ENCODE assay signal across 24 mouse cellular contexts in genomic region chr11:65203020-65203419, GRCm38 (mm10). TPM values are rescaled to one million over a fixed set of nuclear protein-coding genes. Genes with fewer than 3 reads are reported as not detected.
DNase-seq lines count a peak whose midpoint lies in the region; ATAC-seq and TF ChIP-seq lines count a peak whose summit lies in the region.
"Had no signal": no experiment of that assay in that cellular context is flagged by ENCODE, and none has a peak within 500 bp of the region (broad histone marks: within the 10 kb centered on the region; RNA-seq: fewer than 3 reads in every experiment).

No protein-coding gene starts in this region.

- no peak overlapping the region for H3K9ac ChIP-seq in heart, embryonic 13.5 days
- no peak overlapping the region for H3K9ac ChIP-seq in intestine, postnatal 0 days (ENCODE audit: low read depth, low read length)
- H3K9ac ChIP-seq in intestine, embryonic 16.5 days (ENCODE audit: low read depth, low read length) = no peak overlapping the region
- H3K9ac ChIP-seq in midbrain, postnatal 0 days (replicated peaks; ENCODE audit: low read length, poor library complexity, severe bottlenecking) = no peak overlapping the region
- no peak overlapping the region for H3K9ac ChIP-seq in midbrain, embryonic 11.5 days (ENCODE audit: low read length)
- H3K9ac ChIP-seq: hindbrain, embryonic 13.5 days had no signal

- peak overlapping the region; percentile 39; the same call in 1 of the 2 replicates for H3K27ac ChIP-seq in heart, embryonic 13.5 days (replicated peaks)
- no peak overlapping the region for H3K27ac ChIP-seq in intestine, postnatal 0 days (ENCODE audit: low read depth, low read length)
- H3K27ac ChIP-seq in intestine, embryonic 16.5 days (ENCODE audit: low read length) = no peak overlapping the region
- no peak overlapping the region for H3K27ac ChIP-seq in midbrain, postnatal 0 days (ENCODE audit: low read depth, low read length)
- H3K27ac ChIP-seq in midbrain, embryonic 11.5 days (ENCODE audit: low read depth, low read length) = no peak overlapping the region
- H3K27ac ChIP-seq: embryonic facial prominence, embryonic 10.5 days; hindbrain, embryonic 13.5 days had no signal

- ATAC-seq in frontal cortex, adult (ENCODE audit: low TSS enrichment) = peak; percentile 57
- ATAC-seq in heart, embryonic 13.5 days (ENCODE audit: extremely low read depth, insufficient number of reproducible peaks, low FRiP score, low TSS enrichment) = no peak
- no peak for ATAC-seq in intestine, postnatal 0 days
- no peak for ATAC-seq in intestine, embryonic 16.5 days
- no peak for ATAC-seq in midbrain, postnatal 0 days (ENCODE audit: low FRiP score)
- ATAC-seq in midbrain, embryonic 11.5 days (ENCODE audit: low FRiP score) = no peak
- ATAC-seq: forebrain, embryonic 14.5 days had no signal

- intact Hi-C loops in heart, postnatal 25 days (cut with DNase I) = no loop called here

- no peak overlapping the region for H3K4me3 ChIP-seq in heart, embryonic 13.5 days
- no peak overlapping the region for H3K4me3 ChIP-seq in intestine, postnatal 0 days (ENCODE audit: low read depth, low read length)
- no peak overlapping the region for H3K4me3 ChIP-seq in intestine, embryonic 16.5 days (ENCODE audit: low read length)
- no peak overlapping the region for H3K4me3 ChIP-seq in midbrain, postnatal 0 days (ENCODE audit: low read depth, low read length)
- no peak overlapping the region for H3K4me3 ChIP-seq in midbrain, embryonic 11.5 days (ENCODE audit: low read depth, low read length)
- H3K4me3 ChIP-seq: embryonic facial prominence, embryonic 10.5 days; hindbrain, embryonic 13.5 days had no signal

- DNase-seq in frontal cortex, postnatal 36 days (ENCODE audit: low spot score in 2 of 2) = no peak
- no peak for DNase-seq in heart, postnatal 25 days (ENCODE audit: low spot score)
- DNase-seq in midbrain, postnatal 0 days (ENCODE audit: low spot score) = no peak
- no peak for DNase-seq in midbrain, embryonic 11.5 days (ENCODE audit: low spot score, missing footprints)
- DNase-seq: adrenal gland, postnatal 10 days; cerebellum, adult 18-20 months; cerebellum, adult 9-11 months; cerebellum, postnatal 36 days; gastrocnemius, postnatal 14 days; kidney, adult 11 months; kidney, adult 9 months had no signal

- 91% methylated on average over 1 of the region's 1 CpGs for WGBS in heart, embryonic 13.5 days
- WGBS in intestine, postnatal 0 days = 78% methylated on average over 1 of the region's 1 CpGs
- 87% methylated on average over 1 of the region's 1 CpGs for WGBS in intestine, embryonic 16.5 days
- 81% methylated on average over 1 of the region's 1 CpGs for WGBS in midbrain, postnatal 0 days
- 86% methylated on average over 1 of the region's 1 CpGs for WGBS in midbrain, embryonic 11.5 days

- H3K4me1 ChIP-seq in heart, embryonic 13.5 days = peaks cover 68% of the 10 kb centered on the region
- no peaks in the 10 kb centered on the region for H3K4me1 ChIP-seq in intestine, postnatal 0 days (replicated peaks; ENCODE audit: control insufficient read depth, insufficient read depth, low read length)
- no peaks in the 10 kb centered on the region for H3K4me1 ChIP-seq in intestine, embryonic 16.5 days (ENCODE audit: control insufficient read depth, insufficient read depth, low read length)
- no peaks in the 10 kb centered on the region for H3K4me1 ChIP-seq in midbrain, postnatal 0 days (ENCODE audit: insufficient read depth, low read length)
- H3K4me1 ChIP-seq in midbrain, embryonic 11.5 days (ENCODE audit: control insufficient read depth, insufficient read depth, low read length) = 0 out of 2 replicates have a peak, but pooled peaks cover 2% of the 10 kb centered on the region
- H3K4me1 ChIP-seq: hindbrain, embryonic 13.5 days had no signal

- no peak overlapping the region for H3K4me2 ChIP-seq in heart, embryonic 13.5 days
- H3K4me2 ChIP-seq in intestine, postnatal 0 days (replicated peaks; ENCODE audit: low read depth) = no peak overlapping the region
- no peak overlapping the region for H3K4me2 ChIP-seq in intestine, embryonic 16.5 days (ENCODE audit: low read depth, low read length)
- H3K4me2 ChIP-seq in midbrain, postnatal 0 days (ENCODE audit: low read depth, low read length, poor library complexity, severe bottlenecking) = no peak overlapping the region
- H3K4me2 ChIP-seq in midbrain, embryonic 11.5 days = no peak overlapping the region
- H3K4me2 ChIP-seq: hindbrain, embryonic 13.5 days had no signal

- no peaks in the 10 kb centered on the region for H3K9me3 ChIP-seq in heart, embryonic 13.5 days
- H3K9me3 ChIP-seq in intestine, postnatal 0 days (ENCODE audit: control insufficient read depth) = no peaks in the 10 kb centered on the region
- H3K9me3 ChIP-seq in intestine, embryonic 16.5 days (ENCODE audit: control insufficient read depth, low read length) = no peaks in the 10 kb centered on the region
- H3K9me3 ChIP-seq in midbrain, postnatal 0 days (ENCODE audit: low read length) = no peaks in the 10 kb centered on the region
- H3K9me3 ChIP-seq in midbrain, embryonic 11.5 days (ENCODE audit: control insufficient read depth, low read length) = no peaks in the 10 kb centered on the region
- H3K9me3 ChIP-seq: embryonic facial prominence, embryonic 10.5 days; hindbrain, embryonic 13.5 days had no signal

- peaks cover 57% of the 10 kb centered on the region for H3K36me3 ChIP-seq in heart, embryonic 13.5 days
- peaks cover 3% of the 10 kb centered on the region; the same call in 1 of the 2 replicates for H3K36me3 ChIP-seq in intestine, postnatal 0 days (ENCODE audit: control insufficient read depth, insufficient read depth)
- no peaks in the 10 kb centered on the region for H3K36me3 ChIP-seq in intestine, embryonic 16.5 days (ENCODE audit: control insufficient read depth, insufficient read depth, low read length)
- no peaks in the 10 kb centered on the region for H3K36me3 ChIP-seq in midbrain, postnatal 0 days (ENCODE audit: insufficient read depth, low read length)
- no peaks in the 10 kb centered on the region for H3K36me3 ChIP-seq in midbrain, embryonic 11.5 days (ENCODE audit: control insufficient read depth, insufficient read depth, low read length)
- H3K36me3 ChIP-seq: embryonic facial prominence, embryonic 10.5 days; hindbrain, embryonic 13.5 days had no signal

- 0 out of 2 replicates have a peak, but pooled peaks have one; percentile 10 for TF ChIP-seq CTCF in intestine, postnatal 0 days (IDR thresholded peaks at IDR 0.05; ENCODE audit: low read depth)
- peak; percentile 59 for TF ChIP-seq CTCF in midbrain, postnatal 0 days (IDR thresholded peaks at IDR 0.05)

- H3K27me3 ChIP-seq in heart, embryonic 13.5 days (replicated peaks) = no peaks in the 10 kb centered on the region
- H3K27me3 ChIP-seq in intestine, postnatal 0 days (replicated peaks; ENCODE audit: control insufficient read depth, insufficient read depth, low read length) = no peaks in the 10 kb centered on the region
- no peaks in the 10 kb centered on the region for H3K27me3 ChIP-seq in intestine, embryonic 16.5 days (replicated peaks; ENCODE audit: control insufficient read depth, insufficient read depth, low read length)
- no peaks in the 10 kb centered on the region for H3K27me3 ChIP-seq in midbrain, postnatal 0 days (ENCODE audit: insufficient read depth, low read length)
- no peaks in the 10 kb centered on the region for H3K27me3 ChIP-seq in midbrain, embryonic 11.5 days (ENCODE audit: control insufficient read depth, insufficient read depth, low read length)
- H3K27me3 ChIP-seq: hindbrain, embryonic 13.5 days had no signal

RNA-seq across cellular contexts. Expression of gene Arhgap44, which starts 40.3 kb away (rescaled TPM):
- 10.2 and 11.8 TPM in 2 replicates for polyA plus RNA-seq in heart, embryonic 13.5 days (2015; fragmentation: Nextera tagmentation; extraction: Ambion mirVana)
- 10 to 100 TPM; 20.8 to 22.4 TPM for total RNA-seq in heart, postnatal 25 days (2021)
- 10.2 and 11.1 TPM in 2 replicates for polyA plus RNA-seq in intestine, postnatal 0 days (2015; fragmentation: Nextera tagmentation; extraction: Ambion mirVana)
- 4.2 and 5.9 TPM in 2 replicates for polyA plus RNA-seq in intestine, embryonic 16.5 days (2015; fragmentation: Nextera tagmentation; extraction: Ambion mirVana)
- 36.2 and 39.4 TPM in 2 replicates for total RNA-seq in midbrain, postnatal 0 days (2014; rRNA removed)
- polyA plus RNA-seq in midbrain, postnatal 0 days (2015; fragmentation: Nextera tagmentation; extraction: Ambion mirVana) = 20.8 and 21.2 TPM in 2 replicates
- polyA plus RNA-seq in midbrain, embryonic 11.5 days (2014; fragmentation: Nextera tagmentation; extraction: Ambion mirVana) = 4.0 and 4.9 TPM in 2 replicates
- total RNA-seq: hematopoietic stem cell, adult 5-6 weeks; MEL had no signal

RNA-seq across cellular contexts. Expression of gene 1700086D15Rik, which starts 43.3 kb away (rescaled TPM):
- 0.13 and 0.18 TPM in 2 replicates for polyA plus RNA-seq in heart, embryonic 13.5 days (2015; fragmentation: Nextera tagmentation; extraction: Ambion mirVana)
- total RNA-seq in heart, postnatal 25 days (2021) = under 1 TPM; 0.31 to 0.47 TPM
- 0.13 TPM in 1 of 2 replicates, not detected in the other for polyA plus RNA-seq in intestine, postnatal 0 days (2015; fragmentation: Nextera tagmentation; extraction: Ambion mirVana)
- not detected in 2 replicates for polyA plus RNA-seq in intestine, embryonic 16.5 days (2015; fragmentation: Nextera tagmentation; extraction: Ambion mirVana)
- total RNA-seq in midbrain, postnatal 0 days (2014; rRNA removed) = 4.3 TPM in 1 of 2 replicates, not detected in the other
- polyA plus RNA-seq in midbrain, postnatal 0 days (2015; fragmentation: Nextera tagmentation; extraction: Ambion mirVana) = 0.52 and 0.56 TPM in 2 replicates
- not detected in 2 replicates for polyA plus RNA-seq in midbrain, embryonic 11.5 days (2014; fragmentation: Nextera tagmentation; extraction: Ambion mirVana)
- total RNA-seq: gastrocnemius, postnatal 14 days; hematopoietic stem cell, adult 5-6 weeks; MEL had no signal
- polyA plus RNA-seq: C2C12; embryonic facial prominence, embryonic 10.5 days; embryonic facial prominence, embryonic 14.5 days; forebrain, embryonic 14.5 days; gonadal fat pad, adult 2 months; heart, embryonic 16.5 days; hindbrain, embryonic 13.5 days had no signal
